Mouse (Mus musculus): ENCODE data around the gene Plekha5. TPM values are rescaled to one million over a fixed set of nuclear protein-coding genes. Genes with fewer than 3 reads are reported as not detected.

Plekha5 gene
- polyA plus RNA-seq, 1 experiment from 2014 or later: 72.9 TPM

DNA sequence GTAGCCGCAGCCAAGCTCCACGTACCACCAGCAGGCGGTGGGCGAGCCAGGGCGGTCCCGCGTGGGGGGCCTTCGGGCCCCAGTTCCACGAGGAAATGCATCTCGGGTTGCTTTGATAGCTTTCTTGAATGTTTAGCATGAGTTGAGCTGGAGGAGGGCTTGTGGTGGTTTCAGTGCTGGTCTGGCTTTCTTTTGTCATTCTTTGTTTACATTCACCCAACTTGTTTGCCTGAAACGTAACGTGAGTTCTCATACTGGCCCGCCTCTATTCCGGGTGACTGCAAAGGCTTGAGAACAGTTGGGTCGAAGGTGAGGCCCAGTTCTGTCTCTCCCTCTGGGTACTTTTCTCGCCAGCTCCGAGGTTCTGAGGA, 1.1 kb downstream of the Plekha5 start:
- DNase-seq (ENCODE audit: low read depth, low spot score) (no peak), ATAC-seq (peak; percentile 1)
- in situ Hi-C loops (cut with MboI; ENCODE audit: low pct_unique_long_range_greater_than_20kb): no loop called here
- ChIA-PET CTCF (interaction anchor here (10.0 kb wide), 1 partner anchor 18 kb away, joined by 86 read pairs; no protein-coding TSS in a partner anchor), POLR2A (no interaction called here)
- TF ChIP-seq CTCF (IDR thresholded peaks at IDR 0.05): peak; percentile 25
- no peaks in the 10 kb centered on the region for H3K27me3 ChIP-seq

DNA sequence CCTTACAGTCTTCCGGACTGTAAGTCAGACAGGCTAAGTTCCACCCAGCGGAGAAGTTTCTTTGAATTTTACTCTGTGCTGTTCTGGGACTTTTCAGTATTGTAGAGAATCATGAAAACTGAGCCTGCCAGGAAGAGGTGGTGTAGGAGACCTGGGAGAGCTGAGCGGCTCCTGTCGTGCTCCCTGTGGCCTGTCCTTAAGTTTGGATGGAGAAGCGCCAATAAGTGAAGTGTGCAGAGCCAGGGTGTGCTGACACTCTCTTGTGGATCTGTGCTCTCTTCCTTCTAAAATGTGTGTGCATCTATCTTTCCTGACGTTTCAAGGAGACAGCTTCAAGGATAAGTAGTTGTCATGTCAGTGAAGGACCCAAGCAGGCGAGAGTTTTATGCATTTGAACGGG, 5.4 kb downstream of the Plekha5 start:
- TF ChIP-seq CTCF (IDR thresholded peaks at IDR 0.05): no peak
- no peaks in the 10 kb centered on the region for H3K27me3 ChIP-seq
- ChIA-PET CTCF (interaction anchor here (1.5 to 10.0 kb wide), 3 partner anchors 14 to 238 kb away, joined by 3 to 86 read pairs (median 3); no protein-coding TSS in a partner anchor), POLR2A (no interaction called here)
- in situ Hi-C loops (cut with MboI; ENCODE audit: low pct_unique_long_range_greater_than_20kb): no loop called here
- DNase-seq (ENCODE audit: low read depth, low spot score) (no peak), ATAC-seq (no peak)

DNA sequence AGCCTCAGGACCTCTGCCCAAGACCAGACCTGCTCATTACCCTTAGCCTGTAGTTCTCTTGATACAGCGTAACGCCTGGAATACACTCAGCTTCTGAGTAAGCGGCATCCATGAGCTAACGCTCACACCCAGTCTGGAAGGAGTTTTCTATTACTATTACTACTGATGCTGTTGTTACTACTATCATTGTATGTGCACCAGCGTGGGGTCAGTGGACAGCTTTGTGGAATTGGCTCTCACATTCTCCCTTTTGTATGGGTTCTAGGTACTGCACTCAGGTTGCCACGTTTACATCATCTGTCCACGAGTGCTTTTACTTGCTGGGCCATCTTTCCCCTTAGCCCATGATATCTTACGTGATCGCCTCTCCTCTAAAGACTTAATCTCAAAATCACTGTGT, 8.5 kb downstream of the Plekha5 start:
- ChIA-PET POLR2A (no interaction called here), CTCF (interaction anchor here (1.0 to 10.0 kb wide), 3 partner anchors 10 to 558 kb away, joined by 3 to 86 read pairs (median 3); no protein-coding TSS in a partner anchor)
- DNase-seq (ENCODE audit: low read depth, low spot score): no peak
- no peaks in the 10 kb centered on the region for H3K27me3 ChIP-seq
- no peak for ATAC-seq
- no peak for TF ChIP-seq CTCF (IDR thresholded peaks at IDR 0.05)
- in situ Hi-C loops (cut with MboI; ENCODE audit: low pct_unique_long_range_greater_than_20kb): no loop called here

DNA sequence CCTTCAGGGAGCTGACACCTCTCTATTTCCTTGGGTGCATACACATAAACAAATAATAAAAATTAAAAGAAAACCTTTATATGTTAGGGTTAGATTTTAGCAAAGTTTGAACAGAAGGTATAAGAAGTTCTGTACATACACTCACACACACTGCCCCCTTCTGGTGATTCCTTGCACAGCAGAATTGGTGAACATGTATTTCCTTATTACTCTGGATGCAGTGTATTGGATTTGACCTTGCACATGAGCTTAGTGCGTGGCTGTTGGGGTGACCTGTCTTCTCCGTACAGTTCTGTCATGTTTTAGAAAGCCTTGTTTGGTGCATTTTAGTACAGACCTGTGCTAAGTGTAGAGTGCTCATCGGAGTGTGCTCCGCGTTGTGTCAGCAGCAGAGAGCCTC, 19.5 kb downstream of the Plekha5 start:
- CTCF ChIA-PET: interaction anchor here (0.8 to 9.6 kb wide), 12 partner anchors 9 to 569 kb away, joined by 3 to 86 read pairs (median 4); no protein-coding TSS in a partner anchor
- no peak for ATAC-seq

DNA sequence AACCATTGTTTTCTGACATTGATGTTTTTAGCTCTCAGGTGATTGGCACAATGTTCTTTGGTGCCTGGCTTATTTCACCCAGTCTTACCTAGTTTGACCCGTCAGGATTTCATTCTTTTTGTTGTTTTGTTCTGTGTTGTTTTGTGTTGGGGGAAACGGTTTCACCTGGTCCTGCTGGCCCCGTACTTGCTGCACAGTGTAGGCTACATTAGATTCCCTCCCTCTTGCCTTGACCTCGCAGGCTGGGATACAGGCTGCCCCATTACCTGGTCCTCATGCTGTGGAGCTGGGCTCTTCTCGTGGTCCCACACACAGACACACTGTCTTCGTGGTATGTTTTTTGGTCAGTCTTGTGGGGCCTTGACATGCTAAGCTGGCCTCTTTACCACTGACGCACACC, 20.3 kb downstream of the Plekha5 start:
- in situ Hi-C loops (cut with MboI; ENCODE audit: low pct_unique_long_range_greater_than_20kb): no loop called here
- ChIA-PET CTCF (interaction anchor here (0.8 to 9.6 kb wide), 9 partner anchors 10 to 570 kb away, joined by 3 to 86 read pairs (median 4); no protein-coding TSS in a partner anchor), POLR2A (interaction anchor here (0.6 kb wide), 1 partner anchor 11 kb away, joined by 3 read pairs; no protein-coding TSS in a partner anchor)
- no peak for ATAC-seq
- H3K27me3 ChIP-seq: no peaks in the 10 kb centered on the region
- DNase-seq (ENCODE audit: low read depth, low spot score): no peak
- no peak for TF ChIP-seq CTCF (IDR thresholded peaks at IDR 0.05)

More for the DNA sequence above, 19.5 kb downstream of the Plekha5 start:
- peak; percentile 79 for TF ChIP-seq CTCF (IDR thresholded peaks at IDR 0.05)
- no peak for DNase-seq (ENCODE audit: low read depth, low spot score)
- in situ Hi-C loops (cut with MboI; ENCODE audit: low pct_unique_long_range_greater_than_20kb): no loop called here
- POLR2A ChIA-PET: no interaction called here
- H3K27me3 ChIP-seq: no peaks in the 10 kb centered on the region

DNA sequence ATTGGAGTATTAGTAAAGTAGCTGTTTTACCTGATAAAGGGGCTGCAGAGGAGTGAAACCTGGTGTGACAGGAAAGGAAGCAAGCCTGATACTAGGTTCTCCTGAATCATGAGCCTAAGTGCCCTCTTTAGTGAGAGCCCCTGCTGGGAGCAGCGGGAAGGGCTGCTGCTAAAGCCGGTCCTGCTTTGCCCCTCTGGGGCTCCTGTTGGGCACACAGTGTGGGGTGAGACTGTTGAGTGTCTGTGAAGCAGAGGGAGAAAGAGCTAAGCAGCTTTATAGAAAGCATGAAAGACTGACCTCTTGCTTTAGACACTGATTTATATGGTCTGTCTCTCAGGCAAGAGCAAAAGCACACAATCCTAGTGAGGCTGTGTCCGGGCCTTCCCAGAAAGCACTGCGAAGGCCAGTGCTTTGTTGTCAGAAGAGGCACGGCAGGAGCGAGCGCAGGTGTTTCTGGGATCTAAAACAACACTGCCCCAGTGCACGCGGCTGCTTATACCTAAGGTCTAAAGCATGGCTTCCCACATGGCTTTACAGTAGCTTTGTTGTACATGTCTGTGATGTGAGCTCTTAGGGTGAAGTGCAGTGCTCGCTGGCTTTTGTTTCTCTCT, 21.1 kb downstream of the Plekha5 start:
- ATAC-seq (no peak), DNase-seq (ENCODE audit: low read depth, low spot score) (no peak)
- no peaks in the 10 kb centered on the region for H3K27me3 ChIP-seq
- in situ Hi-C loops (cut with MboI; ENCODE audit: low pct_unique_long_range_greater_than_20kb): no loop called here
- no peak for TF ChIP-seq CTCF (IDR thresholded peaks at IDR 0.05)
- POLR2A ChIA-PET: no interaction called here
- CTCF ChIA-PET: interaction anchor here (0.7 to 9.6 kb wide), 6 partner anchors 12 to 571 kb away, joined by 3 to 86 read pairs (median 4); no protein-coding TSS in a partner anchor

DNA sequence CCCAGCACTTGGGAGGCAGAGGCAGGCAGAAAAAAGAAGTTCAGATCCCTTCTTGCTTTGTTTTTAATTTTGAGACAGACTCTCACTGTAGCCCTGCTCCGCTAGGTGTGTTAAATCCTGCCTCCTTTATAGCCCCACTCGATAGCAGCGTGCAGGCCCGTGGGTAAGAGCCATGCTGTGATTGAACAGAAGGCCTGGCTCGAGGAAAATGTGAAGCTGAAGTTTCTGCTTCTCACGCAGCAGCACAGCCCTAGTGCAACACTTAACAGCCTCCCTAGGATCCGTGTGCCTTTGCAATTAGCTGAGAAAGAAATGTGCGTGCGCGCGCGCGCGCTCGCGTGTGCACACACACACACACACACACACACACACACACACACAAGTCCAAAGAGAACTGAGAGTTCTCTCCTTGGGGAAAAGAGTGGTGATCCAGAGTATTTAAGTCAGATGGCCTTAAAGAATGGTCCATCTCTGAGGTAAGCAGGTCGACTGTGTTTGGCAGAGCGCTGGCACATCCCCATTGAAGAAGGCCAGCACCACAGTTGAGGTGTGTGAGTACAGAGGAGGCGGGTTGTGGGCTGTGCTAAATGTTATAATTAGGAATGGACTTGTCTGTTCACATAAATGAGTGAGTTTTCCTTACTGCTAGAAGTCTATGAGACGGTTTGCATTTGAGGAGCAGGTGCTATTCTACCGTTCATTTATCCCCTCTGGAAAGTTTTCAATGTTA, 24.3 kb downstream of the Plekha5 start:
- CTCF ChIA-PET: interaction anchor here (0.6 to 1.2 kb wide), 2 partner anchors 22 to 120 kb away, joined by 3 read pairs; no protein-coding TSS in a partner anchor
- no peaks in the 10 kb centered on the region for H3K27me3 ChIP-seq
- TF ChIP-seq CTCF (IDR thresholded peaks at IDR 0.05): no peak
- POLR2A ChIA-PET: no interaction called here
- DNase-seq (ENCODE audit: low read depth, low spot score) (no peak), ATAC-seq (no peak)
- in situ Hi-C loops (cut with MboI; ENCODE audit: low pct_unique_long_range_greater_than_20kb): no loop called here

DNA sequence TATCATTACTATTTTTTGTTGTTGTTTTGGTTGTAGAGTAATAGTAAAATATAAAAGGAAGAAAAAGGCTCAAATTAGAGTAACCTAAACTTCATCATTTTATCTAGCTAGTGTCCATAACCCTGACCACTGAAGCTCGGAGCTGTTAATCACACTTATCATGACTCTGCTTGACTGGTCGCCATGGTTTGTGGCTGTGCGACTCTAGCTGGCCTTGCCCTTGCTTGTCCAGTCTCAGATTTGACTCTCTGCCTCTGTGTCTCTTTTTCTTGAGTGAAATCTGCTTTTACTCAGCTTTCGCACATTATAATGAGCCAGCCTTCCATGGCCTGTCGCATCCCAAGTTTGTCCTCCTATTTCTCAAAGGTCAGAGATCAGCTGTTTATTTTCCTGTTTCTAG, 26.8 kb downstream of the Plekha5 start:
- POLR2A ChIA-PET: interaction anchor here (0.6 kb wide), 3 partner anchors 17 to 91 kb away, joined by 4 to 5 read pairs (median 4); no protein-coding TSS in a partner anchor
- CTCF ChIA-PET: interaction anchor here (0.9 to 2.9 kb wide), 4 partner anchors 8 to 13 kb away, joined by 3 to 13 read pairs (median 8); no protein-coding TSS in a partner anchor
- no peaks in the 10 kb centered on the region for H3K27me3 ChIP-seq
- no peak for TF ChIP-seq CTCF (IDR thresholded peaks at IDR 0.05)
- no peak for ATAC-seq
- in situ Hi-C loops (cut with MboI; ENCODE audit: low pct_unique_long_range_greater_than_20kb): no loop called here
- no peak for DNase-seq (ENCODE audit: low read depth, low spot score)

DNA sequence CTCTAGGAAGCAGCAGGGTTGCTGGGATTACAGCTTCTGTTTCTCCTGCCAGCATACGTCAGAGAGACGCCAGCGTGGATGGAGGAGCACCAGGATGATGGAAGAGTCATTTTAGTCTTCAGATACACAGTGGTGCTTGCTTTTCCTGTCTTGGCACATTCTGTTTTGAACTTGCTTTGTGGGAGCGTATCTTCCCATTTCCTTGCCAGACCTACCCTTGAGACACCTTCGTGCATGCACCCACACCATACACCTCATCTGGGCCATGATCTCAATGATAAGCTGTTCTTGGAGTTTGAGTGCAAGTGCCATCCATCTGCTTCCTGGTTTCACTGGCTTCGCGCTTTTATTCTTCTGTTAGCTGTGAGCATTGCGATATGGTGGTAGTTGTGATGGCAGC, 28.9 kb downstream of the Plekha5 start:
- TF ChIP-seq CTCF (IDR thresholded peaks at IDR 0.05): no peak
- ChIA-PET CTCF (interaction anchor here (1.6 to 2.0 kb wide), 2 partner anchors 10 to 20 kb away, joined by 8 to 10 read pairs; no protein-coding TSS in a partner anchor), POLR2A (interaction anchor here (1.3 kb wide), 1 partner anchor 17 kb away, joined by 3 read pairs; no protein-coding TSS in a partner anchor)
- no peak for DNase-seq (ENCODE audit: low read depth, low spot score)
- no peak for ATAC-seq
- H3K27me3 ChIP-seq: no peaks in the 10 kb centered on the region
- in situ Hi-C loops (cut with MboI; ENCODE audit: low pct_unique_long_range_greater_than_20kb): no loop called here

DNA sequence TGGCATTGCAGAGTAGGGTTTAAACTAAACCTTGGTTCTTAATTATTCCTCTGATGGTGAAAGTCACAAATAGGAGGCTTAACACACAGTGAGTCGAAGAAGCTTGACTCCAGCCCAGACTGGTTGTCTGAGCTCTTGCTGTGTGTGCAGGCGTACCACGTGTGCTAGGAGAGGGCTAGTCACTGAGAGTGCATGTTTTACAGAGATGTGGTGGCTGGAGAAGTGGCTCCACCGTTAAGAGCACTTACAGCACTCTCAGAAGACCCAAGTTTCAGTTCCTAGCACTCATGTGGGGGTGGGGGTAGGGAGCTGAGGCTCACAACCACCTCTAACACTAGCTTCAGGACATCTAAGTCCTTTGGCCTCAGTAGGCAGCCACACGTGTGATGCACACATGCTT, 29.6 kb downstream of the Plekha5 start:
- POLR2A ChIA-PET: no interaction called here
- DNase-seq (ENCODE audit: low read depth, low spot score): no peak
- TF ChIP-seq CTCF (IDR thresholded peaks at IDR 0.05): no peak
- H3K27me3 ChIP-seq: no peaks in the 10 kb centered on the region
- in situ Hi-C loops (cut with MboI; ENCODE audit: low pct_unique_long_range_greater_than_20kb): no loop called here
- ATAC-seq: peak; percentile 17
- CTCF ChIA-PET: interaction anchor here (1.4 to 2.0 kb wide), 5 partner anchors 10 to 21 kb away, joined by 3 to 8 read pairs (median 7); no protein-coding TSS in a partner anchor
